Mouse (Mus musculus) CH12.LX (cell line): ENCODE data around the gene Rtn4ip1.

Source experiments
- CTCF ChIP-seq, 2 experiments: IDR thresholded peaks in 1 of 2; conservative IDR thresholded peaks in 1 of 2; 2 replicates each; pipeline ENCODE4 v1.5.1; 2011 to 2012; ENCODE audit warnings: low read depth in 2 of 2, low read length in 2 of 2, improper control_type of control experiment in 1 of 2, inconsistent platforms in 1 of 2, mild to moderate bottlenecking in 1 of 2, moderate library complexity in 1 of 2
- IRF4 ChIP-seq: IDR thresholded peaks from 2 replicates; pipeline ENCODE4 v1.6.1; 2014; ENCODE audit warnings: low read depth, mild to moderate bottlenecking, inconsistent platforms, low read length, improper control_type of control experiment
- KAT2A ChIP-seq: IDR thresholded peaks from 2 replicates; pipeline ENCODE4 v1.6.1; 2012; ENCODE audit warnings: low read length, improper control_type of control experiment, inconsistent platforms; ENCODE audit not compliant: insufficient replicate concordance
- MAX ChIP-seq: IDR thresholded peaks from 2 replicates; pipeline ENCODE4 v1.6.1; 2011; ENCODE audit warnings: low read length, improper control_type of control experiment
- POLR2A ChIP-seq: IDR thresholded peaks from 2 replicates; pipeline ENCODE4 v1.6.1; 2011; ENCODE audit warnings: low read depth, mild to moderate bottlenecking, improper control_type of control experiment, low read length

- TF ChIP-seq CTCF (conservative IDR thresholded peaks at IDR 0.05 in 1 of 2, IDR thresholded peaks at IDR 0.05 in 1 of 2; ENCODE audit: low read depth in 2 of 2, low read length in 2 of 2) (no peak), KAT2A (no peak), MAX (no peak), POLR2A (no peak), IRF4 (no peak)
Measured at GRCm38 (mm10) chr10:43983241-43983640, 81.6 kb downstream of the Rtn4ip1 start.
